Mouse (Mus musculus) mouse trophoblast stem cell (cell line): Measurements from ENCODE around the gene Palm2.
"Not testable (repeated sequence)": the region's sequence is repeated elsewhere in the genome, so short reads cannot be mapped to it uniquely, and the experiment has no call there.

Source experiments
- in situ Hi-C, 2 experiments: fragments of 300-500 bp; cut with MseI, MboI; formaldehyde crosslinking; loops; 2 replicates in 1 of 2; 3 replicates in 1 of 2; pipeline ENCODE4 v1.15.1; 2025

Gene Palm2

DNA sequence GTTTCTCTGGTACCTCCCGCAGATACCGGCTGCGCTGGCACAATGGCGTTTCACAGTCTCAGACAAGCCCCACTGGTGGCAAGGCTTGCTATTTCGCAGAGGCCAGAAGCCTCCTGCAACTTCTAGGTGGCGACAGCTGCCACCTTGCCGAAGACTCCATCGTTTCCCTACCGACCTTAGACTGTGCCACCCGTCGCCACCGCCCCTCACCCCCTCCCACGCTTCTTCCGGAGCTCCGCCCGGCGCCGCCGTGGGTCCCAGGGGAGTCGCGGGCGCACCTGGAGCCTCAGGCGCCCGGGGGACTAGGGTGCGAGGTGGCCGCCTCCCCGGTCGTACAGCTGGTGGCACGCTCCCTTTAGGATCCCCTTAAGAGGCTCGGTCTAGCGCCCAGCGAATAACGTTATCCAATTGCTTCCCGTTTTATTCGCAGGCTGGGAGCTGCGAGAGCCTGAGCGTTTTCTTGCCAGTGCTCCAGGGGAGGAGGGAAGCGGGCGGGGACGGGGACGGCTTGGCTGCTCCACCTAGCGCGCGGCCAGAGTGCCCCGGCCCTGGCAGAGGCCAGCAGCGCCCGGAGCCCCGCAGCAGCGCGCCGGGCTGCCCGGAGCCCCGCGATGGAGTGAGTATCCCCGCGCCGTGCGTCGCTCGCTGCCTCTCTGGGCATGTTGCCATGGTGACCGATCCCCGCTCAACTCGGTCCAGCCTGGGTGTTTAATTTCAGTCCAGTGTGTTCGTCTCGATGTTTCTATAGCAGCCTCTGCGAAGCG, at the start of gene Palm2:
Gene Palm2 (plus strand): TSS at position 307 of the 764 bp plus-strand sequence.
- in situ Hi-C loops: no loop called here

DNA sequence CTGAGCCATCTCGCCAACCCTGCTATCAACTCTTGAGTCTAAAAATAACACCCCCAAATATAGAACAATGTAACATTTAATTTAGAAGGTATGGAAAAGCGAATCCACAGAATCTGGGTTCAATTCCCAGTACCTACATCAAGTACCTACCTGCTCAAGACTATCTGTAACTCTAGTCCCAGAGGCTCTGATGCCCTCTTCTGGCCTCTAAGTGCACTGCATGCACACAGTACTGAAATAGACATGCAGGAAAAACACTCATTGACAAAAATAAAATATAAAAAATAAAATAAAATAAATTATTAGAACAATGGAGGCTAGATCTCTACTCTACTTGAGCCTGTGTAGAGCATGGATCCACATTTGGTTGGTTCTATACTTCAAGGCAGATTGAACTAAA, 49.7 kb upstream of the Palm2 start:
- in situ Hi-C loops: no loop called here

DNA sequence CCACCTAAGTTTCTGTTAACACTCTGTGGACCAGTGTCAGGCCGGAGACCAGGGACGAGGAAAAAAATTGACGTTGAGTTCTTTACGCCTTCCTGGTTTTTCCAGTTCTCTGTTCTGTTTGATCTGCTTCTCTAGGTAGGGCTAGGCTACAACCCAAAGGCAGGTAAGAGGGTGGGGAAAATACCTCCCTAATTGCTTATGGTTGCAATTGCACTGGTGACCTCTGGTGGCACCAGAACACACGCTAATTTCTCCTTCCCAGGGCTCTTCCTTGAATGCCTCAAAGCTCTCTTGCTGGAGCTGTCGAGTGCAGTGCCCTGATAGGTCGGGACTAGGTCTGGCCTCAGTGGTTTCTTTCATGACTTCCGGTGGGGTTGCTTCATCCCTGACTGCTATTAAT, 42.9 kb upstream of the Palm2 start:
- in situ Hi-C loops: no loop called here

DNA sequence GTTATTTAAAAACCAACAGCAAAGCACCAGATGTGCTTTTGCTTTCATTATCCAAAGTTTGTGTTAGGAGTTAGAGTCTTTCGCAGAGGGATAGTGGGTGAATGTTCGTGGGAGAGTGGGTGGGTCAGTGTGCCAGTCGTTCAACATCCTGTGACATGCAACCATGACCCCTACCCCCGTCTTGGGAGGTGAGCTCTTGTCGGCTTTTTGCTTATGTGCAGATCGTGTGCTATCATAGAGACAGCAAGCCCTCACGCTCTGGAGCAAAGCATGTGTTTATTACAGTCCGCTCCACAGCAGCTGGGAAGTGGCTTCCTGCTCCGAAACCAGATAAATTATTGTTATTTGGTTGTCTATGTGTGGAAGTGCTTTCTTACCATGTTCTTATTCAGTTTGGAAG, 37.6 kb upstream of the Palm2 start:
- in situ Hi-C loops: no loop called here

DNA sequence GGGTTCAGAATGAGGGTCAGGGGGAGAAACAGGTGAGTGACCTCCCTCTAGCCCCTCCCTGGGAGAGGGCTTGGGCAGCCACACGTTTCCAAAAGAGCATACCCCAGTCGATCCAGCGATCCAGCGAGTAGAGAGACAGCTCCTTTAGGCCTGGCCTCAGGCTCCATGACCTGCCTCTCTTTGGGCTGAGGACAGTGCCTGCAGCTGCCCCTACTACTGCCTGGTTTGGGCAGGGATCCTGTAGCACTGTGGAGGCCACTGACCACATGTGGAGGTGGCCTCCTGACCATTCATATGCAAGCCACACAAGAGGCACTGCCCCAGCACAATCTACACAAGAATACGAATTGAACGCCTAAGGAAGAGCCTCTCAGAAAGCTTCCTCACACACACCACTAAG, 21.7 kb upstream of the Palm2 start:
- in situ Hi-C loops: not testable (repeated sequence)

DNA sequence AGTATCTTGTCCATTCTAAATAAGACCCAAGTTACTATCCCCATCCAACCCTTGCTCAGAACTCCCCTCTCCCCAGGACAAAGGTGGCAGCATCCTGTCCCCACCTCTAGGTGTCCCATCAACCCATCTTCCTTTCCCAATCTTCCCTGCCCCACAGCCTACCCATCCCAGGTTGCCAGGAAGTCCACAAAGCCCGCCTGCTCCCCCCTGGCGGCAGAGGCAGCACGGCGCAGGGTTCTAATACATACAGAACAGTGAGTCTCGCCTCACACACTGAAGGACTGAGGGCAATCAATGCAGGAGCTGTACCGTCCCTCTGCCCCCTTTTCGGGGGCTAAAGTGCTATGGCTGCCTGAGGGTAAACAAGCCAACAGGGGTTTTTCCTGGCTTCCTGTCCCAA, 21.0 kb upstream of the Palm2 start:
- in situ Hi-C loops: no loop called here

DNA sequence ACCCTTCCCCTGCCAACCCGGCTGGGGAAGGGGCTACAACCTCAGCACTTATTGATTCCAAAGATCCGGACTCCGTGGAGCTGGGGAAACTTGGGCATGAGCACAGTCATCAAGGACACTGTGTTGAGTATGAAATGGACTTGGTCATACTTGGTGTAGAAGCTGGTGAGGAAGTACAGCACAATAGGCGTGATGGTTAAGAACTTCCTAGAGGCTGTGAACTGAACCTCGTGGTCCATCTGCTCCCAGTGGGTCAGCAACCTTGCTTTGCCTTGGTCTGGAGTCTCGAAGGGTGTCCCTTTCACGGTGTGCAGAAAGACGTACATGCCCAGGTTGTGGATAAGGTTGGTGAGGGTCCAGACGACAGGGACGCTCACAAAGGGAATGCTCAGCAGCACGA, 20.4 kb upstream of the Palm2 start:
- in situ Hi-C loops: not testable (repeated sequence)

DNA sequence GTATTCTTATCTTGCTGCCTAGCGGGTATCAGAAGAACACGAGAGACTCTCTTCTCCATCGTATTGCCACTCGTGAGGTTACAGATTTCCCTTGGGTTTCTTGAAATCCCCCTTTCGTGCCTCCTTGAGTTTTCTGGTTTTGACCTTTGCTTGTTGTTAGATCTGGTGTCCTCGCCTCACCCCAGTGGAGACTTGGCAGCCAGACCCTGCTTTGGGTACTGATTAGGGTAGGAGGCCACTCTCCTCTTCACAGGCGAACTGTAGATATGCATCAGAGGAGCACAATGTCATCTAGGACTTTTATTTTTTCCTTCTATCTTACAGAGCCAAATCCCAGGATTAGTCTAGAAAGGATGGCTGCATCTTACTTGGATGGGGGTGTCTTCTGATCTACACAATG, 10.0 kb upstream of the Palm2 start:
- in situ Hi-C loops: no loop called here

DNA sequence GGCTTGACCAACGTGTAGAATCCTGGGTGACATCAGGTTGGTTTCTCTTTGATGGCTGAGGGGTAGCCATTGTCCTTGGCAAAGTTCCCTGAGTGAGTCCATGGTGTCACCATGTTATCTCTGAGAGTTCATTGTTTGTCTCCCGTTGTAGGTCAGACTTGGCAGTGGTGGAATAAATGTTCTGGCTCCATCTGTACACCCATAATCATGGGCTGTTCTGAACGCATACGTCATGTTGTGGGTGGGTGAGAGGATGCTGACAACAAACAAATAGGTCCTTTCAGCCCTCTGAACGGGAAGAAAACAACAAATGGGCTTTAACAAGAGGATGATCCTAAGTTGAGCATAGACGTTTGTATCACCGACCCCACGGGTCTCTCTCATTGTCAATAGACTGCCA, 5.7 kb upstream of the Palm2 start:
- in situ Hi-C loops: no loop called here

DNA sequence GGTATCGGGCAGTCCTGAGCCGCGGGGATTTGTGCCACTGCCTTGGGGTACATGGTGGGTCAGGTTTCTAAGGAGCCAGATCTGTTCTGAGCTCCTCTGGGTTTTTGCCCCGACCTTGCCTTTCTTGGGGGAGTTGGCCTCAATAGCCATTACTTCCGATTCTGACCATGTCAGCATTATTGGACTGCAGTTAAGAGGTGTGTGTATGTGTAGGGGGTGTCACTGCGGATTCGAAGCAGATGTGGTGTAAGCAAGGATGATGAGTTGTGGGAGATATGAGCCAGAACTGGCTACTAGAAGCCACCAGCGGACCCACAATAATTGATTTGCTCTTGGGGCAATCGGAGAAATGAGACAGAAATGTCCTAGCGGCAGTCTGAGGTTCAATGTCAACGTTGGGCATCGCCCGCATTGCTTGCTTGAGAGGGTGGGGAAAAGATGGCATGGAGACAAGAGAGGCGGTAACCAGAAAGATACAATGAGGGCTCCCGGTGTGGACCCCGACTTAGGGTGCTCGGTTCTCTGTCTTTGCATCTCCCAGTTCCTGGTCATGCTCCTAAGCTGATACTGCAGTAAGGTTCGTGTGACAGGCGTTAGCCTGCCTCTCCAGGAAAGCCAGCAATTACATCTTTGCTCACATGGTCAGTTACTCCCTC, 786 bp downstream of the Palm2 start:
- in situ Hi-C loops: no loop called here

DNA sequence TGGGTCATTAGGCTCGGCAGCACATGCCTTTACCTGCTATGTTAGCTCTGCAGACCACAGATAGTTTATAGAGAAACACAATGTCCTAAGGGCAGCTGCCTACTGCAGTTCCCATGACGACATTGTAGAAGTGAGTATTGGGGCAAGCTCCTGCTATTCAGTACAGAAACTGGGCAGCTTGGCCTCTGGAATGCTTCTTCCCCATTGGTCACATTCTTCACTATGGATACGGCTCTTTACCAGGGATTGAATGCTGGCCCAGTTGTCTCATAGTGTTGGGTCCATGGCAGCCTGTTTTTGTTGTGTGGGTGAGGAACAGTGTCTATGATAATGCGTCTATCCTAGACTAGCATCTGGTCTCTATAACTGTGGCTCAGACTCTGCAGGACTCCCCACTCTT, 2.2 kb downstream of the Palm2 start:
- in situ Hi-C loops: no loop called here

DNA sequence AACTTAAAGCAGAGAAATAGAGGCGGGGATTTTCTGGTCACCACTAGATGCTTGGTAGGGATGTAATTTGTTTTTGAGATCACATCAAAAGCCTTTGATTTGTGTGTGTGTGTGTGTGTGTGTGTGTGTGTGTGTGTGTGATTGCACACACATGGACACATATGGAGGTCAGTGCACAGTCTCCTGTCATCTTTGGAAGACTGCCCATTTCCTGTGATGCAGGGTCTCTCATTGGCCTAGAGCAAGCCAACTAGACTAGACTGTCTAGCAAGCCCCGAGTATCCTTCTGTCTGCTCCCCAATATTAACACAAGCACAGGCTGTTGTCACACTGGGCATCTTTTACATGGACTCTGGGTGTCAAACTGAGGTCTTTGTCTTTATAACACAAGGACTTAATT, 12.0 kb downstream of the Palm2 start:
- in situ Hi-C loops: no loop called here

DNA sequence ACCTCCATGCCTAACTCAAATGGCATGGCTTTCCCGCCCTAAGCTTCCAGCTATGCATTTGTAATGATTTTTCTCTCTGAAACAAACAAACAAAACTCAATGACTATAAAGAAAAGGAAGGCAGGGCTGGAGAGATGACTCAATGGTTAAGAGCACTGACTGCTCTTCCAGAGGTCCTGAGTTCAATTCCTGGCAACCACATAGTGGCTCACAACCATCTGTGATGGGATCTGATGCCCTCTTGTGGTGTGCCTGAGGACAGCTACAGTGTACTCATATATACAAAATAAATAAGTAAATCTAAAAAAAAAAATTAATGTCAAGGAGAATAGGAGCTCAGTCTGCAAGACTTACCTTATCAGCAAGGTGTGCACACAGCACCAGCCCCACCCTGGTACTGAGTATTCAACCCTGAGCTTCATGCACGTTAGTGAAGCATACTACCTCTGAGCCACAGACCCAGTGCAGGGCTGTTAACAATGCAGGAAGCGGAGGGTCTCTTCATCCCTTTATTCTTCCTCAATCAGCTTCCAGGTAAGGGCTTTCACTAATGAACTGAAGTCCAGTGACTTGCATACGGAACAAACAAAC, 12.9 kb downstream of the Palm2 start:
- in situ Hi-C loops: no loop called here

DNA sequence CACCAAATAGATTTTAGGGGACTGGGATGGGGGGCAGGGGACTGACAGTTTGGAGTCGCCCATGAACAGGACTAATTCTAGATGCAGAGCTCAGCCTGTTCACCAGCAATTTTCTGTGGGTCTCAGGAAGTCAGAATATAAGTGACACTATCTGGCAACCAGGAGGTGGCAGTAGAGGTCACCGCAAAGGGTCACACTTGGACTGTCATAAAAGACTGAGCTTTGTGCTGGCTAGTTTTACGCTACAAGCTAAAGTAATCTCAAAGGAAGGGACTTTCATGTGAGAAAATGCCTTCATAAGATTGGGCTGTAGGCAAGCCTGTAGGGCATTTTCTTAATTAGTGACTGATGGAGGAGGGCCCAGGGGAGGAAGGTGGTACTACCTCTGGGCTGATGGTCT, 17.8 kb downstream of the Palm2 start:
- in situ Hi-C loops: no loop called here

DNA sequence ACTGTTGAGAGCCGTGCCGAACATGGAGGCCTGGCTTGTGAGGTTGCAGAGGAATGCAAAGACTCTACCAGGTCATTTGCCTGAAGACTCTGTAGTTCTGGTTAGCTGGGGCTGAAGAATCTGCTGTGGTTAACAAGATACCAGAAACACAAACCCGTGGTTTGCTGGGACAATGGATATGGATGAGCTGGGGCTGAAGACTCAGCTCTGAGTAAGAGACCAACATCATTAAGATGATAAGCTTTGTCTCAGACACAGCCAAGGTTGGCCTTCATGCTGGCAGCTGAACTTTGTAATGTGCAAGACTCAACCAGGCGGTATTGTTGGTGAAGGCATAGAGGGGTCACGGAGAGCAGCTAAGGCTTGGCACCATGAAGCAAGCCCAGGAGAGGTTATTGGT, 18.6 kb downstream of the Palm2 start:
- in situ Hi-C loops: no loop called here

DNA sequence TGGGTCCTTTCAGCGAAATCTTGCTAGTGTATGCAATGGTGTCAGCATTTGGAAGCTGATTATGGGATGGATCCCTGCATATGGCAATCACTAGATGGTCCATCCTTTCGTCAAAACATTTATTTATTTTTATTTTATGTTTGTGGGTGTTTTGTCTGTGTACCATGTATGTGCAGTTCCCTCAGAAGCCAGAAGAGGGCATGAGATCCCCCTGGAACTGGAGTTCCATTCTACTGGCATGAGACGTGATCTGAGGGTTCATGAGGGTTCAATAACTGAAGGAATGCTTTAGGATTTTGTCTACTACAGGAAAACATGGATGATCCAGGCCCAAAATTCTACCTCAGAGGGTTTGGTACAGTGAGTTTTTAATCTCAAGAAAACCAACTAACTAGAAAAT, 28.3 kb downstream of the Palm2 start:
- in situ Hi-C loops: loop anchor here (10.0 kb wide), 1 partner anchor 142 kb away; no protein-coding TSS in a partner anchor

DNA sequence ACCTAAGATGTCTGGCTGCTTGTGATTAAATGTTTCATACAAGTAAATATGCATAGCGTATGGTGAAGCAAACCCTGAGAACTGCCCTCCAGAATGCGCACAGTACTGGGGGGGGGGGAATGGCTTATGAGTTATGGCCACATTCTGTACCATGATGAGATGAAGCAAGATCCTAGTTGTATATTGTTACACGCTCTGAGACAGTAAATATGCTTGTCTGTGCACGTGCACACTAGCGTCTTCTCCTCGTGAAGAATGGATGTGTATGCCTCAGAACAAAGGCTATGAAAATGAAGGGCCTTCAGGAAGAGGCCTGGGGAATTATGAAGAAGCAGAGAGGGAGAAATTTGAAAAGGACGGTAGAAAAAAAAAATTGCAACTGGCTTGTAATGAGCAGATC, 48.4 kb downstream of the Palm2 start:
- in situ Hi-C loops: no loop called here

DNA sequence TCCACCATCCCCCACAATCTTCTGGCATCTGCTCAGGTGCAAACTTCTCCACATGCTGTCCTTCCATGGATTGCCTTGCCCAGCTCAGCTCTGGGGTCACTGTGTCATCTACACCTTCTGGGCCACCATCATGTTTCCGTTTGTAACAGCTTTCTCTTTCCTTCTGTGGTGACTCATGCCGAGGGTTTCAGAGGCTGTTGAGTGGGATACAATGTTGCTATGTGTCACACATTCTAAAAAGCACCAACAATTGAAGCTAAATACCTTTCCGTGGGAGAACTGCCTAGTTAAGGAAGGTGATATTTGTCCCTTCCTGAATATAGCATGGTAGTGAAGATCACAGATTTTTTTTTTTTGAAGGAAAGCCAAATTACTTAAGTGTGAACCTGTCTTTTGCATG, 52.3 kb downstream of the Palm2 start:
- in situ Hi-C loops: no loop called here

DNA sequence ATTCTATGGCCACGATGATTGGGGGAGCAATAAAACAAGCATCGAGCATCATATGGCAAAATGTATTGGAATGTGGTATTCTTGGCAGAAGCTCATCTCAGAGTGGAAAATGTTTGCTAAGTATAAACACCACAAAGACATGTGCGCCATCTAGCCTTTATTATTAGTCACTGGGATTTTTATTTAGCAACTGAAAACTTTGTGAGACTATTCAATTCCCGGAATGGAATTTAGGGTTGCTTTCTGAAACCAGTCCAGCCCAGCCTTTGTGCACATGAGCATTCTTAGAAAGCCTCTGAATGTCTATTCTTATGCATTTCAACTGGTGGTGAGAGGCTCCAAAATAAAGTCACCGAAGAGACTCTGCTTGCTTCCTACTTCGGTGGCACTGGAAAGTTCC, 55.8 kb downstream of the Palm2 start:
- in situ Hi-C loops: no loop called here

DNA sequence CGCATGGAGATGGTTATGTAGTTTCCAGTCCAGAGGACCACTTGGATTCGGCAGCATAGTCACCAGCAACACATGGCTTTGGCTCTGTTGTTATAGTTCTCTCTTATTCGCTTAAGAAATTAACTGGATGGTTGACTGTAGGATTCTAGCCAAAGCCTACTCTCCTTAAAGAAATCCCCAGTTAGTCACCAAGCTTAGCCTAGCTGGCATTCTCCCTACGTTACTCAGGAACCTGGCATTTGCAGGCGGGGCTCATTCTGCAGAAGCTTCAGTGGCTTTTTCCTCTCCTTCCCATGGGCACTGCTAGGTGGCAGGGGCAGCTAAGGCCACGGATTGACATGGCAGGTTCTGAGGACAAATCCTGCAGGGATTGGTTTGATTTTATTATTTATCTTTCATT, 70.7 kb downstream of the Palm2 start:
- in situ Hi-C loops: no loop called here

DNA sequence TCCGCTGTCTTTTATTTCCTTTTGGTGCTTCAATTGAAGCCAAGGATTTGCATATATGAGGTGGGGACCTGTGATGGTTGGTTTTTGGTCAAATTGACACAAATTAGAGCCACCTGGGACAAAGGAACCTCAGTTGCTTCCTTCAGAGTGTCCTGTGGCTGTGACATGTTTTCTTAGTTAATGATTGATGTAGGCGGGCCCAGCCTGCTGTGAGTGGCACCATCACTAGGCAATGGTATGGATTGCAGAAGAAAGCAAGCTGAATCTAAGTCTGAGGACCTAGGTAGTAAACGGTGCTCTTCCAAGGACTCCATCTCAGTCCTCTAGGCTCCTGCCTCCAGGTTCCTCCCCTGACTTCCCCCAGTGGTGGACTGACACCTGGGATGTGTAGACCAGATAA, 76.5 kb downstream of the Palm2 start:
- in situ Hi-C loops: no loop called here

DNA sequence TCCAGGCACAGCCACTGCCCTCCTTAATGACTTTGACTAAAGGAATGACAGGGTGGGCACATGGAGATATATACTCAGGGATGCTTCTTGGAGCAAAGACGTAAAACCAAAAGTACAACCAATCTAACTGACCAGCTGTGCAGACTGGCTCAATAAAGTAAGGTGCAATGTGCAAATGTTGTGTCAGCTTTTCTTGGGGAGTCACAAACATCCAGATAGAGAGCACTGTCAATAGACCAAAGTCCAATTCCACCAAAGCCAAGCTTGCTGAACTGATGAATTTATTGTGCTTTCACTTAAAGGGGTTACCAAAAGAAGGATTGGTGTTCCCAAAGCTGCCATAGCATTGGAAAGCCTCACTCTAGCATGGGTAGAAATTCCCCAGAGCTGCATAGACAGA, 77.7 kb downstream of the Palm2 start:
- in situ Hi-C loops: no loop called here

DNA sequence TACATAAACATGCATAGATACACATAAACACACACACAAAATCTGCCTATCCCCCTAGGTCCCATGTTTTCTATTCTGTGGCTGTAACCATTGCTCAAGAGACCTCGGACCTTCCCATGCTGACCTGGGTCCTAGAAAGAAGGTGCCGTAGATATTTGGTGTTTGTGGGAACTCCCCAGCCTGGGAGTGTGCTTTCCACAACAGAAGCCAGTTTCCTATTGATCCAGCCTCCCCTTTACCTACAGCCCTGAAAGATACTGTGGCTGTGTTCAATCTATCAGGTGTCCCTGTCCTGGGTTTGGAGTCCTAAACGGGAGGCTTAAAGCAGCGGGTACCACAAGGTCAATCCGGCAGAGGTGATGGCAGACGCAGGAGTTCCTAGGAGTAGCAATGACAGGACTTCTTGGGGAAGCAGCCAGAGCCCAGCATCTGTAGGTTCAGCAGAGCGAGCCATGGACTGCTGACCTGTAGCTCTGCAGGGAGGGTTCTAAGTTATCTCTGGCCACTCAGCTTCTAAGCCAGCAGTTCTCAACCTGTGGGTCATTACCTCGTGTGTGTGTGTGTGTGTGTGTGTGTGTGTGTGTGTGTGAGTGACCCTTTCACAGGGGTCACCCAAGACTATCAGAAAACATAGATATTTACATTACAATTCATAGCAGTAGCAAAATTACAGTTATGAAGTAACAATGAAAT, 79.3 kb downstream of the Palm2 start:
- in situ Hi-C loops: no loop called here
